Comparison of ENCODE assay signal across 8 mouse cellular contexts in the genomic region with DNA sequence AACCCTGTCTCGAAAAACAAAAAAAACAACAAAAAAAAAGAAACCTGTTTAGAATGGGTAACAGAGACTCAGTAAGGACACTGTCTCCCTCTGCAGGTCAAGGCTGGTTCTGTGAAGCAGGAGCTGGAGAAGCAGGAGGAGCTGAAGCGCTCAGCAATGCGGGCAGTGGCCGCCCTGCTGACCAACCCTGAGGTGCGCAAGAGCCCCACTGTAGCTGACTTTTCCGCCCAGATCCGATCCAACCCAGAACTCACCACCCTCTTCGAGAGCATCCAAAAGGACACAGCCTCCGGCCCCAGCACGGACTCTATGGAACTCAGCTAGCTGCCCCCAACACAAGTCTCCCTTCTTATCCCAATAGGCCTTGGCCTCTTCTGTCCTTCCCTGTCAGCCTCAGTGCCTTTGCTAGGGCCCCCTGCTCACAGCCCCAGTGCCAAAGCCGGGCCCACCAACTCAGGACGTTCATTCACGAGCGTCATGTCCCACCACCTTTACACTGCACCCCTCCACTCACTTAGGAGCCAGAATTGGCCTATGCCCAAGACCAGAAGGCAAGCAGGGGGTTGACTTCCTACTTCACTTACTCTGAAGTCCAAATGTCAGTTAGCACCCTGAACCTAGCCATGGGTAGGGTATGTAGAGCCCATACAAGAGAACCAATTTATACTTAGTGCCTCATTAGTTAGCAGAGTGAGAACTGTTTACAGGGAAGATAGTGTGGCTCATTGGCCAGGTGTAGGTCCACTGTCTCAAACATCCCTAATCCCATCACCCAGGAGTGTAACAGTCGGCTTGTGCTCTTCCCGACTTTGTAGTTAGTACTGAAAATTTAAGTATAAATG. TPM values are rescaled to one million over a fixed set of nuclear protein-coding genes. Genes with fewer than 3 reads are reported as not detected.
A peak's percentile ranks its signal among the peaks of the same experiment; 100 is the strongest.
DNase-seq lines count a peak whose midpoint lies in the region; ATAC-seq and TF ChIP-seq lines count a peak whose summit lies in the region.

No protein-coding gene starts in this region.

- peaks cover 20% of the 10 kb centered on the region for H3K4me1 ChIP-seq in embryonic facial prominence, embryonic 10.5 days
- H3K4me1 ChIP-seq in heart, adult 2 months (ENCODE audit: control insufficient read depth, insufficient read depth, low read length) = peaks cover 10% of the 10 kb centered on the region
- peaks cover 8% of the 10 kb centered on the region; the same call in 1 of the 2 replicates for H3K4me1 ChIP-seq in kidney, adult 2 months (ENCODE audit: control insufficient read depth, insufficient read depth, low read length)
- H3K4me1 ChIP-seq in limb, embryonic 12.5 days (replicated peaks) = peaks cover 20% of the 10 kb centered on the region
- peaks cover 5% of the 10 kb centered on the region for H3K4me1 ChIP-seq in midbrain, postnatal 0 days (ENCODE audit: insufficient read depth, low read length)
- peaks cover 18% of the 10 kb centered on the region for H3K4me1 ChIP-seq in stomach, embryonic 15.5 days

- H3K4me3 ChIP-seq in embryonic facial prominence, embryonic 10.5 days = peak overlapping the region; percentile 11; the same call in 1 of the 2 replicates
- no peak overlapping the region for H3K4me3 ChIP-seq in heart, adult 2 months
- no peak overlapping the region for H3K4me3 ChIP-seq in kidney, adult 2 months (ENCODE audit: insufficient read depth, low read depth, low read length)
- H3K4me3 ChIP-seq in limb, embryonic 12.5 days (replicated peaks) = no peak overlapping the region
- no peak overlapping the region for H3K4me3 ChIP-seq in midbrain, postnatal 0 days (ENCODE audit: low read depth, low read length)
- H3K4me3 ChIP-seq in stomach, embryonic 15.5 days (replicated peaks) = no peak overlapping the region

- intact Hi-C loops in heart, adult 2 months (cut with DNase I) = loop anchor here (5.0 kb wide), 1 partner anchor 76 kb away; no protein-coding TSS in a partner anchor

- no peak overlapping the region for H3K4me2 ChIP-seq in limb, embryonic 12.5 days
- H3K4me2 ChIP-seq in midbrain, postnatal 0 days (ENCODE audit: low read depth, low read length, poor library complexity, severe bottlenecking) = no peak overlapping the region
- no peak overlapping the region for H3K4me2 ChIP-seq in stomach, embryonic 15.5 days

- H3K27me3 ChIP-seq in embryonic facial prominence, embryonic 10.5 days (replicated peaks; ENCODE audit: low read depth, poor library complexity, severe bottlenecking) = no peaks in the 10 kb centered on the region
- H3K27me3 ChIP-seq in heart, adult 2 months (ENCODE audit: control insufficient read depth, insufficient read depth, low read length) = no peaks in the 10 kb centered on the region
- H3K27me3 ChIP-seq in kidney, adult 2 months (replicated peaks; ENCODE audit: control insufficient read depth, insufficient read depth, low read length) = no peaks in the 10 kb centered on the region
- H3K27me3 ChIP-seq in limb, embryonic 12.5 days = no peaks in the 10 kb centered on the region
- H3K27me3 ChIP-seq in midbrain, postnatal 0 days (ENCODE audit: insufficient read depth, low read length) = no peaks in the 10 kb centered on the region
- H3K27me3 ChIP-seq in stomach, embryonic 15.5 days (replicated peaks) = no peaks in the 10 kb centered on the region

- ATAC-seq in limb, embryonic 12.5 days (ENCODE audit: insufficient number of reproducible peaks, insufficient read depth, low FRiP score, low TSS enrichment, low read depth) = 0 out of 2 replicates have a peak, but pooled peaks have one; percentile 12
- peak; percentile 59; the same call in 1 of the 2 replicates for ATAC-seq in midbrain, postnatal 0 days (ENCODE audit: low FRiP score)
- peak; percentile 48; the same call in 1 of the 2 replicates for ATAC-seq in stomach, embryonic 15.5 days (ENCODE audit: insufficient read depth, low FRiP score, low read depth)

- no peak for TF ChIP-seq POLR2A in heart, adult 2 months (IDR thresholded peaks at IDR 0.05; ENCODE audit: insufficient read depth, low read depth, low read length)
- TF ChIP-seq POLR2A in kidney, adult 2 months (IDR thresholded peaks at IDR 0.05; ENCODE audit: low read depth, low read length) = no peak

- TF ChIP-seq CTCF in heart, adult 2 months (IDR thresholded peaks at IDR 0.05) = peak; percentile 79
- peak; percentile 73 for TF ChIP-seq CTCF in kidney, adult 2 months (conservative IDR thresholded peaks at IDR 0.05; ENCODE audit: insufficient read depth, insufficient read length, low read depth, low read length)
- peak; percentile 77 for TF ChIP-seq CTCF in midbrain, postnatal 0 days (IDR thresholded peaks at IDR 0.05)

- H3K79me2 ChIP-seq in heart, adult 2 months (replicated peaks; ENCODE audit: control insufficient read depth, insufficient read depth, low read length) = 0 out of 2 replicates have a peak, but pooled peaks cover 3% of the 10 kb centered on the region

- TF ChIP-seq EP300 in heart, adult 2 months (IDR thresholded peaks at IDR 0.05; ENCODE audit: insufficient read depth, low read depth, low read length) = no peak

- H3K36me3 ChIP-seq in embryonic facial prominence, embryonic 10.5 days (replicated peaks) = peaks cover 92% of the 10 kb centered on the region
- H3K36me3 ChIP-seq in heart, adult 2 months (ENCODE audit: control insufficient read depth, insufficient read depth, low read length) = peaks cover 13% of the 10 kb centered on the region
- H3K36me3 ChIP-seq in kidney, adult 2 months (ENCODE audit: control insufficient read depth, insufficient read depth, low read length) = no peaks in the 10 kb centered on the region
- peaks cover 87% of the 10 kb centered on the region for H3K36me3 ChIP-seq in limb, embryonic 12.5 days
- H3K36me3 ChIP-seq in midbrain, postnatal 0 days (ENCODE audit: insufficient read depth, low read length) = peaks cover 45% of the 10 kb centered on the region
- peaks cover 49% of the 10 kb centered on the region for H3K36me3 ChIP-seq in stomach, embryonic 15.5 days

- H3K27ac ChIP-seq in embryonic facial prominence, embryonic 10.5 days (replicated peaks) = no peak overlapping the region; the same call in 1 of the 2 replicates
- H3K27ac ChIP-seq in heart, adult 2 months = no peak overlapping the region
- no peak overlapping the region for H3K27ac ChIP-seq in kidney, adult 2 months (ENCODE audit: insufficient read depth, low read depth, low read length)
- H3K27ac ChIP-seq in limb, embryonic 12.5 days = no peak overlapping the region
- no peak overlapping the region for H3K27ac ChIP-seq in midbrain, postnatal 0 days (ENCODE audit: low read depth, low read length)
- H3K27ac ChIP-seq in stomach, embryonic 15.5 days = no peak overlapping the region

- WGBS in embryonic facial prominence, embryonic 10.5 days = 56% methylated on average over 16 of the region's 16 CpGs
- WGBS in heart, adult 2 months = 34% methylated on average over 16 of the region's 16 CpGs
- 30% methylated on average over 16 of the region's 16 CpGs for WGBS in kidney, adult 2 months
- 42% methylated on average over 16 of the region's 16 CpGs for WGBS in limb, embryonic 12.5 days
- 44% methylated on average over 16 of the region's 16 CpGs for WGBS in midbrain, postnatal 0 days
- 41% methylated on average over 16 of the region's 16 CpGs for WGBS in stomach, embryonic 15.5 days

- peak; percentile 53 for DNase-seq in B cell, adult 2 months
- peak; percentile 71 for DNase-seq in adrenal gland, adult 8-10 months
- peak; percentile 72 for DNase-seq in embryonic facial prominence, embryonic 10.5 days (ENCODE audit: low spot score)
- DNase-seq in heart, adult 2 months = peak; percentile 64 to 71
- DNase-seq in kidney, adult 2 months = peak; percentile 84
- DNase-seq in midbrain, postnatal 0 days (ENCODE audit: low spot score) = peak; percentile 84

- H3K9ac ChIP-seq in heart, adult 2 months (ENCODE audit: low read depth, low read length) = no peak overlapping the region
- no peak overlapping the region for H3K9ac ChIP-seq in limb, embryonic 12.5 days (replicated peaks)
- no peak overlapping the region for H3K9ac ChIP-seq in midbrain, postnatal 0 days (replicated peaks; ENCODE audit: low read length, poor library complexity, severe bottlenecking)
- H3K9ac ChIP-seq in stomach, embryonic 15.5 days = no peak overlapping the region

- H3K9me3 ChIP-seq in embryonic facial prominence, embryonic 10.5 days = no peaks in the 10 kb centered on the region
- H3K9me3 ChIP-seq in limb, embryonic 12.5 days = no peaks in the 10 kb centered on the region
- no peaks in the 10 kb centered on the region for H3K9me3 ChIP-seq in midbrain, postnatal 0 days (ENCODE audit: low read length)
- H3K9me3 ChIP-seq in stomach, embryonic 15.5 days = no peaks in the 10 kb centered on the region

RNA-seq across cellular contexts. Expression of a gene that starts 4.8 kb away (rescaled TPM):
- total RNA-seq in adrenal gland, adult 8-10 months (2022) = 1,000 to 10,000 TPM in 3 of 4 experiments, 100 to 1,000 TPM in 1; 999 to 1,169 (median 1,094) TPM
- 1,826 and 1,867 TPM in 2 replicates for polyA plus RNA-seq in embryonic facial prominence, embryonic 10.5 days (2016; fragmentation: Nextera tagmentation; extraction: Ambion mirVana)
- 100 to 1,000 TPM; 579 to 679 TPM for total RNA-seq in heart, adult 2 months (2021)
- polyA plus RNA-seq in heart, adult 2 months (2012; rRNA removed) = 328 and 413 TPM in 2 replicates
- polyA plus RNA-seq in kidney, adult 2 months (2012; rRNA removed) = 499 and 560 TPM in 2 replicates
- polyA plus RNA-seq in limb, embryonic 12.5 days (2016; fragmentation: Nextera tagmentation; extraction: Ambion mirVana) = 2,195 and 2,268 TPM in 2 replicates
- 768 and 939 TPM in 2 replicates for total RNA-seq in midbrain, postnatal 0 days (2014; rRNA removed)
- 982 and 1,027 TPM in 2 replicates for polyA plus RNA-seq in midbrain, postnatal 0 days (2015; fragmentation: Nextera tagmentation; extraction: Ambion mirVana)
- polyA plus RNA-seq in stomach, embryonic 15.5 days (2015; fragmentation: Nextera tagmentation; extraction: Ambion mirVana) = 2,176 and 2,210 TPM in 2 replicates

RNA-seq across cellular contexts. Expression of a gene that starts 29.4 kb away (rescaled TPM):
- 10 to 100 TPM; 16.1 to 22.6 (median 18.0) TPM for total RNA-seq in adrenal gland, adult 8-10 months (2022)
- 68.9 and 71.8 TPM in 2 replicates for polyA plus RNA-seq in embryonic facial prominence, embryonic 10.5 days (2016; fragmentation: Nextera tagmentation; extraction: Ambion mirVana)
- total RNA-seq in heart, adult 2 months (2021) = 10 to 100 TPM; 69.3 to 77.2 TPM
- 59.0 and 68.4 TPM in 2 replicates for polyA plus RNA-seq in heart, adult 2 months (2012; rRNA removed)
- 4.0 and 4.3 TPM in 2 replicates for polyA plus RNA-seq in kidney, adult 2 months (2012; rRNA removed)
- 66.9 and 71.8 TPM in 2 replicates for polyA plus RNA-seq in limb, embryonic 12.5 days (2016; fragmentation: Nextera tagmentation; extraction: Ambion mirVana)
- total RNA-seq in midbrain, postnatal 0 days (2014; rRNA removed) = 9.3 and 10.2 TPM in 2 replicates
- polyA plus RNA-seq in midbrain, postnatal 0 days (2015; fragmentation: Nextera tagmentation; extraction: Ambion mirVana) = 4.2 and 4.3 TPM in 2 replicates
- 19.9 and 22.6 TPM in 2 replicates for polyA plus RNA-seq in stomach, embryonic 15.5 days (2015; fragmentation: Nextera tagmentation; extraction: Ambion mirVana)

RNA-seq across cellular contexts. Expression of a gene that starts 34.5 kb away (rescaled TPM):
- 1 to 10 TPM in 3 of 4 experiments, under 1 TPM in 1; 0.84 to 2.0 (median 1.1) TPM for total RNA-seq in adrenal gland, adult 8-10 months (2022)
- 1.1 and 1.2 TPM in 2 replicates for polyA plus RNA-seq in embryonic facial prominence, embryonic 10.5 days (2016; fragmentation: Nextera tagmentation; extraction: Ambion mirVana)
- under 1 TPM; 0.16 to 0.26 TPM for total RNA-seq in heart, adult 2 months (2021)
- polyA plus RNA-seq in heart, adult 2 months (2012; rRNA removed) = 0.06 and 0.14 TPM in 2 replicates
- 2.2 and 2.3 TPM in 2 replicates for polyA plus RNA-seq in kidney, adult 2 months (2012; rRNA removed)
- 0.45 and 0.51 TPM in 2 replicates for polyA plus RNA-seq in limb, embryonic 12.5 days (2016; fragmentation: Nextera tagmentation; extraction: Ambion mirVana)
- total RNA-seq in midbrain, postnatal 0 days (2014; rRNA removed) = 3.2 and 3.8 TPM in 2 replicates
- 1.5 and 2.1 TPM in 2 replicates for polyA plus RNA-seq in midbrain, postnatal 0 days (2015; fragmentation: Nextera tagmentation; extraction: Ambion mirVana)
- 0.58 and 0.71 TPM in 2 replicates for polyA plus RNA-seq in stomach, embryonic 15.5 days (2015; fragmentation: Nextera tagmentation; extraction: Ambion mirVana)

RNA-seq across cellular contexts. Expression of a gene that starts 41.6 kb away (rescaled TPM):
- not detected for total RNA-seq in adrenal gland, adult 8-10 months (2022)
- polyA plus RNA-seq in embryonic facial prominence, embryonic 10.5 days (2016; fragmentation: Nextera tagmentation; extraction: Ambion mirVana) = 1.1 and 1.6 TPM in 2 replicates
- total RNA-seq in heart, adult 2 months (2021) = 1 to 10 TPM in 1 of 2 experiments, not detected in 1; 2.4 TPM
- polyA plus RNA-seq in heart, adult 2 months (2012; rRNA removed) = 0.47 and 0.92 TPM in 2 replicates
- polyA plus RNA-seq in kidney, adult 2 months (2012; rRNA removed) = 0.50 TPM in 2 replicates
- 1.7 and 1.9 TPM in 2 replicates for polyA plus RNA-seq in limb, embryonic 12.5 days (2016; fragmentation: Nextera tagmentation; extraction: Ambion mirVana)
- 0.99 and 1.5 TPM in 2 replicates for total RNA-seq in midbrain, postnatal 0 days (2014; rRNA removed)
- 1.5 TPM in 2 replicates for polyA plus RNA-seq in midbrain, postnatal 0 days (2015; fragmentation: Nextera tagmentation; extraction: Ambion mirVana)
- 8.2 and 14.9 TPM in 2 replicates for polyA plus RNA-seq in stomach, embryonic 15.5 days (2015; fragmentation: Nextera tagmentation; extraction: Ambion mirVana)

RNA-seq across cellular contexts. Expression of a gene that starts 49.4 kb away (rescaled TPM):
- total RNA-seq in adrenal gland, adult 8-10 months (2022) = 1 to 10 TPM; 3.3 to 5.5 (median 3.9) TPM
- polyA plus RNA-seq in embryonic facial prominence, embryonic 10.5 days (2016; fragmentation: Nextera tagmentation; extraction: Ambion mirVana) = 33.2 and 34.2 TPM in 2 replicates
- total RNA-seq in heart, adult 2 months (2021) = 1 to 10 TPM in 1 of 2 experiments, under 1 TPM in 1; 0.93 to 1.5 TPM
- 1.2 and 1.5 TPM in 2 replicates for polyA plus RNA-seq in heart, adult 2 months (2012; rRNA removed)
- polyA plus RNA-seq in kidney, adult 2 months (2012; rRNA removed) = 1.6 and 1.9 TPM in 2 replicates
- polyA plus RNA-seq in limb, embryonic 12.5 days (2016; fragmentation: Nextera tagmentation; extraction: Ambion mirVana) = 32.3 and 33.7 TPM in 2 replicates
- 4.8 and 5.8 TPM in 2 replicates for total RNA-seq in midbrain, postnatal 0 days (2014; rRNA removed)
- polyA plus RNA-seq in midbrain, postnatal 0 days (2015; fragmentation: Nextera tagmentation; extraction: Ambion mirVana) = 4.1 and 5.2 TPM in 2 replicates
- 15.4 and 19.4 TPM in 2 replicates for polyA plus RNA-seq in stomach, embryonic 15.5 days (2015; fragmentation: Nextera tagmentation; extraction: Ambion mirVana)
